Mouse (Mus musculus) ZHBTc4 (cell line): ENCODE measurements around the gene Nrxn3.
A peak's percentile ranks its signal among the peaks of the same experiment; 100 is the strongest.

Source experiments
- DNase-seq: peaks from one replicate; pipeline ENCODE4 v3.0.0-alpha.2; 2011; ENCODE audit warnings: low read depth, low spot score

Gene Nrxn3

DNA sequence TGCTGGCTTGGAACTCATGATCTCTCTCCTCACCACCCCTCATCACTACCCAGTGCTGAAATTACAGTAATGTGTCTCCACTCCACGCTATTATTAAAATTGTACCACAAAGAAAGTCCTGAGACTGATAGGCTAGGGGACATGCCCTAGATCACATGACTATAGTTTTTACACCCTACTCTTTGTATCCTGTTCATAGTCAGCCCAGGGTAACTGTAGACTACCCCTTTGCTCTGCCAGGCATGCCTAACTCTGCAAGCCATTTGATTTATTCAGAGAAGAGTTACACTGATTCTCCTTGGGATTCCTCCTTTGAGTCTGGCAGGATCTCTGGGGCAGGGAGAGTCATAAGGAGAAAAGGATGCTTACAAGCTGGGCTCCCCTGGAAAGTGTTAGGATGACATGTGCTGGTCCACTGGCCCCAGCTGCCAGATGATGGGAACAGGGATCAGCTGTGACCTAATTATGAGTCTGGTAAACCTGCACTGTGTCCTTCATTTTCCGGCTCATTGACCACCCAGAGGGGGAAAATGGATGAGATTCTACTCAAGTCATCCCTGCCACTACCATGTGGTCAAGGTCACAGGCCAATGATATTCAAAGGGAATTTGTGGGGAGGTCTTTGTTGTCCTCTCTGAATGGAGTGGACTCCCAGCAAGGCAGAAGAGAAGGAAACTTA lies 318.9 kb downstream of the Nrxn3 start:
- no peak for DNase-seq

DNA sequence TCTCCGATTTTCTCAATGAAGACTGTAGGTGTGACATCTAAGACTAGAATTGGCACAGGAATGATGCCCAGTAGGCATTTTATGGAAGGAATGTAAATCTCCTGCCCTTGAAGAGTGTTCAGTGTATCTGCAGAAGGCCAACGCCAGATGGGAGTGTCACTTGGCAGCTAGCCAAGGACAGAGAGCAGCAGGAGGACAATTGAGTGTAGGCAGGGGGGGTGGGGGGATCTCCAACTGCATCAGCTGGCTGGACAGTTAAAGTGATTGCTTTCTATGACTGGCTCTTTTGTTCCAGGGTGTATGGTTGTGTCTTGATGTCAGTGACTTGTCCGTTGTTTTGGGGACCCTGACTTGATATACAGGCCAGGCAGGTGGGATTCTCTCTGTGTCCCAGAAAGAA lies 326.6 kb downstream of the Nrxn3 start:
- peak; percentile 59 for DNase-seq

DNA sequence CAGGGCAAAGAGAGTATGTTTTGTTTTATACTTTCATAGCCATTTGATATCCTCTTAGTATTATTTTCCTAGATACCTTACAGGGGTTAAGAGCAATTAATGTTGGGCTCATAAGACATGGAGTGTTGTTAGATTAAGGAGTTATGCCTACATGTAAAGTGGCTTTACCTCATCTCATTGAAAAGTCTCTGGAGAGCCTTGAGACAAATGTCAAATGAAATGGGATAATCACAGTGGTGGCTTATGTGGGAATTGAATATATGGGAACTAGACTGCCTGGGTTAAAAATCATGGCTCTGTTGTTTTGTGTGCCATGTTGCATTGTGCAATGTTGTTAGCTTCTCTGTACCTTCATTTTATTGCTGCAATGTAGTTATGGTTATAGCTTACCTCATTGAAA lies 327.0 kb downstream of the Nrxn3 start:
- DNase-seq: no peak

DNA sequence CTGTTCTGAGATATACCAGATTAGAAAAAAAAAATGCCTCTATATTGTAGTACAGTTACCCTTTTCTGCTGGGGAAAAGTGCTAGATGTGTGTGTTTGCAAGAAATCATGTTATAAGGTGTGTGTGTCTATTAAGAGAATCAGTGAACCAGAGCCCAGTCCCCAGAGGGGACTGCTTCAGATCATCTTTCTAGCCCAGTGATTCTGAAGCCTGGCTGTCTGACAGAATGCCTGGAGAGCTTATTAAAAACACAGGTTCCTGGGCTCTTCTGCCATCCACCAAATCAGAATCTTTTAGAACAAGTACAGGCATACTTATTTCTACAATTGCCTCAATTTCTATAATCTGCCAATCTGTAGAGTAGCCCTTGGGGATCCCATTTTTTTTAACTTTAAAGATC lies 349.8 kb downstream of the Nrxn3 start:
- DNase-seq: no peak

DNA sequence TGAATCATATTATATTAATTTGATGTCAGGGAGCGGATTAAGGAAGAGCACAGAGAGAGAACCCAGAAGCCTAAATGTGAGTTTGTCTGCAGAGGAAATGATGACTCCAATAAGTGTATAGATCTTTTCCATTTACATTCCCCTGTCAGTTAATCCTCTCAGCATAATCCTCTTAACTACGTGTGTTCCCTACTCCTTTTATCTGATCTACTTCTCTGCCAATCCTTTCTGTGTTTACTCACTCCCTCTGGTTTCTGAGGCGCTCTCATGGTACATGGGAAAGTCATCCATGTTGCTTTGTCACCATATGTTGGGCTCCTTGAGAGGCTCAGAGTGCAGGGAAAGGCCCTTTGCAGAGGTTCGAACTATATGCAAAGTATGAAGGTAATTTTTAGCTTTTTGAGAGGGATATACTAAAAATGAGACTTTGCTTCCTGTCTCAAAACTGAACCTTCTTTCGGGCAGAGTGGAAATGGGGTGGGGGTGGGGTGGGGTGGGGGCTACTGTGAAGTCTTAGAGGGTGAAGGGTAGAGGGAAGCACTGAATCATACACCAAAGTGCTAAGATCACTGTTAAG lies 350.6 kb downstream of the Nrxn3 start:
- no peak for DNase-seq

DNA sequence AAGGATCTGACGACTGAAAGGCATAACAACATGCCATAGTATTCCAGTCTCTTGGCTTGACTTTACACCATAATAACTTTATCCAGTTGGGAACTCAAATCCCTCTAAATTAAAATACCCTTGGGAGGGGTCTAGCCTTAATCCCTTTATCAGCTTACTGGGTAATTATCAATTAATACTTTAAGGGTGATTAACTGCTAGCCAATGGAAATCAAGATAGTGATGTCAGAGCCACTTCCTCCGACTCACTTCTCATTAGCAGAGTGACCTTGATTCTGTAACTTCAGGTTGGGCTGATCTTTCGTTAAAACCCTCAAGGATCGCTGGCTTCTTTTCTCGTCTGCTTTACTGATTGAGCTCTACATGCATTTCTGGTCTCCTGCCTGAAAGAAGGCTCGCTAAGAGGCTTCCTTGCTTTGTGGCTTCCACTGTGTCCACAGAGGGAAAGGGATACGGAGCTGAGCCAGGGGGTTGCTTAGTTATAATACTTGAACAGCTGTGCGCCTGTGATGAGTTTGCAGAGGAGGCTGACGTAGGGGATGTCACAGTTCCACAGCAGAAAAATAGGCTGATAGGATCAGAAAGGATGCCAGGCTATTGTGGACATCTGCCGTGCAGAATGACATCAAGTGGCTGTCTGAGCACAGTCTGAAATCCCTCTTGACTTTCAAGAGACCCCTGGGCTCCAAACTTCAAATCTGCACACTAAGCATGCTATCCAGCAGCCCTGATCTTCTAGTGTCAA lies 352.0 kb downstream of the Nrxn3 start:
- DNase-seq: no peak

DNA sequence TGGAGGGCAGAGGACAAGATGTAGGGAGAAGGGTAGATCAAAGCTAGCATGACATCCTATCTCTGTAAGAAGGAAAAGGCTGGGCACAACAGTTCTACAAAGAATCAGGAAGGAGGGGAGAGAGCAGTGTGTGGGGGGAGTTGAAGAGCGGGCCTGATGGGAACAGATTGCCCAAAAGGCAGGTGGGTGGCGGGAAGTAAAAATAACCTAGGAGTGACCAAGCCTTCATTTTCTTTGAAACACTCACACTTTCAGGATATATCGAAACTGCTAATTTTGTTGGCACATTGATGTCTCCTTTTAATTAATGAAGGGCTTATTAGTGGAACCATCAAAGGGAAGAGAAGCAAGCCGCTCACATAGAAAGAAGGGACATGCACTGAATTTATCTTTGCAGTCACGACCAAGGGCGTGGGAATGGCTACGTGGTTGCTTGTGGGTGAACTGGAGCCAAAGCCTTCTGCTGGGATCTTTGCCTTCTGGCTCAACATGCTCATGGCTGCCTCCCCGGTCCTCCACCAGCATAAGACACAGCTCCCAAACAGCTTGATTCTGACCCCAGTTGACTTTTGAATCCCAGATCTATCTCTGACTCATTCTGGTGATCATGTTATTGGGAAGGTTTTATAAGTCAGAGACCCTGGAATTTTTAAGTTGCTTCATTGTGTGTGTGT lies 371.3 kb downstream of the Nrxn3 start:
- no peak for DNase-seq

DNA sequence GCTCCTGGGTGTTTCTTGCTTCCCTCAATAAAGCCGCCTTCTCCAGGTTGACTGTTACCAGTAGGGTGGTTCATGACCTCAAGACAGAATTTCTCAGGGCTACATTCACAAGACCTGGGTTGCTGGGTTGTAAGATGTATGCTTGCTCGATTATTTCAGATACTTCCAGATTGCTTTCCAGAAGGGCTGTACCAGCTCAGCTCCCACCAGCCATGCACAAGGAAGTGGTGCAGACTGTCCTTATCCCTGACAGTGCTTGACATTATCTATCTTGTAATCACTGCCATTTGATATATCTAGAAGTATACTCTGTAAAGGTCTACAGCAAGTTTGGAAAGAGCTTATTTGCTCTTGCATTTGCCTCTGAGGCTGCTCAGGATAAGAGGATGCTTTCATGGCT lies 374.9 kb downstream of the Nrxn3 start:
- DNase-seq: no peak

DNA sequence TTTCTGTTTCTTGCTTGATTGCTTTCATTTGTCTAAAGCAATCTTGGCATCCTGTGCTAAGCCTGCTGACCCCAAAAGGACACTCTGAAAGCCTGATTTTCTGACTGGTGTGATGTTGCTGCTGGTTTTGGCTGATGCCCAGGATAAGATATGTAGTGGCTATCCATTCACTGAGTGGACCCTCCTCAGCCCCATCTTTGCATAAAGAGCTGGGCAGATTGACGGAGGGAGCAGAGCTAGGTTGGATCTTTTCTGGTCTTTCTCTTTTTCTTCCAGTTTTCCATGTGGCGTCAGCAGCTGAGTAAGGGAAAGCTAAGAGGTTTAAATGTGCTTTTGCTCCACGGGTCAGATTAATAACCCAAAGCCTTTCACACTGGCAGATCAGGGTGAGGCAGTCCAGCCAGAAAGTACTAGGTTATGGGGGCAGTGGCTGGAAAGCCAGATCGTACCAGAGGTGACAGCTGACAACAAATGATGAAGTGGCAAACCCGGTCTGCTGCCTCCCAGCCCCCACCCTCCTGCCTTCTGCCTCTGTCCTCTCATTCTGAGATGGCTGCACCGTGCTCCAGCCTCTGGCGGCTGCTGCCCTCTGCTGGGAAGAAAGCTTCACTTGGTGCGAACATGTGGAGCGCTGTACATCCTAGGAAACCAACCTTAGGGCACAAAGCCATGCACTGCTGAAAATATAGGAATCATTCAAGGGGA lies 383.5 kb downstream of the Nrxn3 start:
- DNase-seq: peak; percentile 68

DNA sequence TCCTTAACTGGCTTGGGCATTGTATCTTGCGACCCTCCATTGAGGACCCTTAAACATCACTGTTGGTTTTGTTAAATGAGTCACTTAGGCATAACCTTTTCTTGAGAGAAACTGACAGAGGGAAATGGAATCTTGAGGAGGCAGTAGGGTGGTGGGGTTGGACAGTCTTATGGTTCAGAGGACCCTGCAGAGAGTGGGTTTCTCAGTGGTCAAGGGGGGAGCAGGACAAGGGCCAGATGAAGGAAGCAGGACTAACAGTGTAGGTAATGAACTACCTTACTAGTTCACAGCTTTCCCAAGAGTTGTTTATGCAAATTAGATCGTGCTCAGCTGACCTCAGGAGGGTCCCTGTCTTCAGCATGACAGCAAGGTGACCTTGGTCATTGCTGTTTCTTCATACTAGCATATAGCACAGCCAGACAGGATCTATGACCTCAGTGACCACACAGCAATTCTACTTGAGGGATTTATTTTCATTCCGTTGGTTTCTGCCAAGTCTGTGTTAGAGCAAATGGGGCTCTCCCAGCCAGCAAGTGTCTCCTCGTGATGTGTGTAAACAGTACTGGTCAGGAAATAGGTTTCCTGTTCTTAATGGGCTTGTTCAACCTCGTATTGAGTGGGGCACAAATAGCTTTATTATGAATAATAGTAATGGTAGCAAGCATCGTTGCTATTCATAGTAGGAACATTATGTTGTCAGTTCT lies 384.4 kb downstream of the Nrxn3 start:
- no peak for DNase-seq

DNA sequence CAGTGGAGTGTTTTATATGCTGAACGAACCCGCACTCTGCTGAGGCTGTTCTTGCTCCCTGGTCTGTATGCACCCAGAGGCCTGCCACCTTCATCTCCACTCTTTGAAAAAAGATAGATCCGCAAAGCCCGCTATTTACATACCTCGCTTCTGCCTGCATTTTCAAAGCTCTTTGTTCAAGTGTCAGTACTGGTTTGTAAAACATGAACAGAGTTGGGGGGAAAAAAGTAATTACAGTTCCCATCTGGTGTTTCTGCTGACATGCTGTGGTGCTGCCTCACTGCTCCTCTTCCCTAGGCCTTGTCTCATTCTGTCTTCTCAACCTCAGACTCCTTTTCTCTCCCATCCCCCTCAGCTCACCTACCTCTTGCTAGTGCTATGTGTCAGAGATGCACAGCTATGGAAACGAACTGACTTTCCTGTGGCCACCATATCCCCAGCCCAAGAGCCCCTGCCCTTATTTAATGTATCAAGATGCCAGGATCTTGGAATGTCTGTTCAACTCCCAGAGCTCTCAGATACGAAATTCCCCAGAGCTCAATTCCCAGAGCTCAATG lies 387.2 kb downstream of the Nrxn3 start:
- no peak for DNase-seq

DNA sequence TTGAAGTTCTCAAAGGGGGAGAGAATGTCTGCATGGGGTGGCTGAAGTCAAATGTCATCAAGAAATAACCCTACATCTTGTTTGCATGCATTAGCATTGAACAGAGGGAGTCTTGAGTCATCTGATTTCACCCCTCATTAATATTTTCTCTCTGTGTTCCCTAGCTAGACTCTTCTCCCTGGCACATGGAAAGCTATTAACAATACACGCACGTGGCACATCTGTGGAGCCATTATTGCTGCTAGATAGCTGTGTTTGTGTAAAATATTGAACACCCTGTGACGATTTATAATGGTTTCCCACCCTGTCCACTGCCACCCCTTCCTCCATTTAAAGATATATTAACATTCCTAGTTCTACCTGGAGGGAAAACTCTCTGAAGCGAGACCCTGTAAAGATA lies 405.9 kb downstream of the Nrxn3 start:
- DNase-seq: no peak

DNA sequence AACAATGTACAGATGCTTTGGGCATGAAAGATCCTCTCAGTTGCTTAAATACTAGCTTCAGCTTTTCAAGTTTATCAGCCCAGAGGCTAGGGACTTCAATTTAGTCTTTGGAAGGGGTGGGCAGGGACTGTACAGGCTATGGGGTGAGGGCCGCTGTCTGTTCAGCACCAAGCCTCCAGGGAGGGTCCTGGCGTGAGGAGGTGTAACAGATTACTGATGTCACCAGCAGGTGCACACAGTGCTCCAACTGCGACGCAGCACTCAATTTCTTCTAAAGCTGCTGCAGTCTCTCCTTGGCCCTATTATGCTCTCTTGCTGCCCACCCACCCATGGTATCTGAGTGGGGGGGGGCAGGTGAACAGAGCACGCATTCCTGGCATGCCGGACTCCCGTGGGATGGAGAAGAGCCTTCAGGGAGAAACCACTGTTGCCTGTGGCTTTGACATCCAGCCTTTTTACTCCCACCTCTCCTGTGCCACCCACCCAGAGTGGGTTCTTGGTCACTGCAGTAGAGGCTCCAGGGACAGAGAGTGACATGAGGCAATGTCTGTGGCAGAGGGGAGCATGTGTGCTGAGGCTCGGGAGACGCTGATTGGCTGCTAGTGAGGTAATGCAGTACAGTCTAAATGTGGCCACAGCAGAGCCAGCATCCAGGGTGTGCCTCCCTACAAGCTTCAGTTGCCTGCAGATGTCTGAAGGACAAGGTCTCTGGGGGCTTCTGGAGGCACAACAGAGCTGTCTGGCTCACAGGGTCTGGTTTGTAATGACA lies 406.6 kb downstream of the Nrxn3 start:
- peak; percentile 16 for DNase-seq

DNA sequence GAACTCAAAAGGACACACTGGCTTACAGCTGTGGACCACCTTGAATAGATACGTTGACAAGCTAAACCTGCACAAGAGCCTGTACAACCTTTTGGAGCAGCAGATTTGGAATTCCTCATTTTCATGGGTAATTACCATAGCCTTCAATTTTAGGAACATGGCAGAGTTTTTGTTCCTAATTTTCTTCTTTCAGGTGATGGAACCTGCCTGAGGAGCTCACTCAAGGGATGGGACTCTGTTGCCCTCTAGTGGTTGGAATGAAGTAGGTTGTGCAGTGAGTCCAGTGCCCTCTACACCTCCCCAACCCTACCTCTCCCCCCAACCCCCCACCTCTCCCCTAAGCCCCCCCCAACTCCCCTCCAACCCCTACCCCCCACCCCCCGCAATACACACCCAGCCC lies 411.7 kb downstream of the Nrxn3 start:
- DNase-seq: peak; percentile 66

DNA sequence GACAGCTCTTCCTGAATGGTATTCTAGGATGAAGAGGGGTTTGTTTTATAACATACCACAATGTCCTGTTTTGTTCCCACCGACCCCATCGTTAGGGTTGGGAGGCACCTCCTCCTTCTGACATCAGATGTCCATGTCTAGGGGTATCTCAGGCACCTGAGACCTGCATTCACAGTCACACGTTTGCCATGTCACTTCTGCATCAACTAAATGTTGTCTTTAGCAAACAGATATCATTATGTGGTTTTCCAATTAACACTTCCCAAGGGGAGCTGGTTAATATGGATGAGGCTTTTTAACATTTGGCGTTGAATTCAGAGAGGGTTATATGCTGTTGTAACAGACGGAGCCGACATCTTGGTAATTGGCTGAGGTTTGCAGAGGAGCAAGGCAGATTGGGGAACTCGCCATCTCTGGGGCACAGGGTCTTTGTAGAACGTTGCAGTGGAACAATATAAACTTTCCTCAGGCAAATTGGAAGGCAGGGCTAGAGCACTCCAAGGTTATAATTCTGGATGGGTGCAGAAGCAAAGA lies 412.2 kb downstream of the Nrxn3 start:
- no peak for DNase-seq

DNA sequence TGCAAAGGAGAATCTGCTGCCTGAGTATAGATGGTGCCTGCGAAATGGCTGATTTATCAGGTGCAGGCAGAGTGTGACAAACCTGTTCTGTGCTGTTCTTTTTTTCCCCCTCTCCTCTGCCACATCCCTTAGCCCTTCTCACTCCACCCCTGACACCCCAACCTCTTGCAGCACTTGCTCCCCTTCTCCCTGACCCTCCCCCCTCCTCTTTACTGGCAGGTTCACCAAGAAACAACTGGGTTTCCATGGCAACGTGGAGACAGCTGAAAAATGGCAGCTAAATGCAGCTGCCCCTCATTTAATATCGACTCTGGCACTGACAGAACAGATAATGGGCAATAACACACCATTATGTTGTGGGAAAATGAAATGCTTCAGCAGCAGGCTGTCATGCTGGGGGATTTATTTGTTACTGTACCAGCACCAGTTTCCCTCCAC lies 426.3 kb downstream of the Nrxn3 start:
- DNase-seq: no peak

DNA sequence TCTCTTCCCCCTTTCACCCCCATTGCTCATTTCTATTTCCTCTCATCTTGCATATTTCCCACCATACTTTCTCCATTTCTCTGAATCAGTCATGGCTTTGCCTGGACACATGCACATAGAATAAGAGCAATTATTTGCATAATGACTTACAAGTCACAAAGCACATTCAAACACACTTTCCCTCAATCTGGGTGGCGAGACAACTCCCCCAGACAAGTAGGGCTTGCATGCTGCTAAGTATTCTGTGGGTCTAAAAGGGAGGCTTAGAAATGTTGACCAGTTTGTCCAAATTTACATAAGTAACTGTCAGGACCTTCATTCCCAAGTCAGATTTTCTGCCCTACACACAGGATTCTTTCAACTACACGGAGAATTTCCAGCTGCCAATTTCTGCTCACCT lies 426.8 kb downstream of the Nrxn3 start:
- DNase-seq: no peak

DNA sequence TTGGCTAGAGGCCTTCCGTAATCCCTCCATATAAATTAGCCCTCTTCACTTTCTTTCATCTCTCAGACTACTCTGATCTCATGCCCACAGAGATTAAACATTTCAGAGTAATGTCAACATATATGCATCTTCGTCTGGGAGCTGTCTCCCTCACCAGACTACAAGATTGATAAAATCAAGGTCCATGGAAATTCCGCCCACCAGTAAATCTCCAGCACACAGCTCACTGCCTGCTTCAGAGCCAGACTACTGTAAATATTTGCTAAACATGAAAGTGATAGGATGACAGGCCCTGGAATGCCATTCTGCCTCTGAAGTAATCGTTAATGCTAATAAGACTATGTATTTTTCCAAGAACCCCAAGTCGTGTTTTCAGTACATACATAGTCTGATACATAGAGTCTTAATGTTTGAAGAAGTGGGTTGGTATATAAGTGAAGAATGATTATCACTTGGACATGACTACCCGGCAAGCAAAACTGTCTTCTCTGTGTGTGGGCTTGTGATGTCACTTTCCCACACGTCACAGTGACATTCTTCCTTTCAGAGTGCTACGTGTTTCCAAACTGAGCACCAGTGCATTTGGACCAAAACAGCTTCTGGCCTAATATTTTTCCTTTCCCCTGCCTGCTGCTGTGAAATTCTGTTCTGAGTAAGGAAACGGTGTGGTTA lies 433.5 kb downstream of the Nrxn3 start:
- DNase-seq: no peak

DNA sequence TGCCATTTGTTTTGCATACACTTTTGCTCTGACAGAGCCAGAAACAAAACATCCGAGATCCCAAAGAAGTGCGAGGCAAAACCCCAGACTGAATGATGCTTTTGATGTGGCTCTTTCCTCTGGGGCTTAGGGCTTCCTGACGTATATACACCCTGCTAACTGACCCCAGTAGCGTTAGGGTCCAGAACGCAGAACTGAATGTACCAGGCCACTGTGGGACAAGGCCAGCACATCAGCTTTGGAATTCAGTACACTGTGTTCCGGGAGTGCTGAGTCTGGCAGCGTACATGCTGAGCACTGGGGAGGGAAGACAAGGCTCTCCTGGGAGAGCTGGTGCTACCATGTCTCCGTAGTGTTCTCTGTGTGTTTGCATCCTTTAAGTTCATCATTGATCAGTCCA lies 436.7 kb downstream of the Nrxn3 start:
- no peak for DNase-seq
